Mouse (Mus musculus): ENCODE measurements around the gene Wdr62. TPM values are rescaled to one million over a fixed set of nuclear protein-coding genes. Genes with fewer than 3 reads are reported as not detected.
"Not testable (repeated sequence)": the region's sequence is repeated elsewhere in the genome, so short reads cannot be mapped to it uniquely, and the experiment has no call there.

Wdr62 gene
- polyA plus RNA-seq, 1 experiment, result 14.8 TPM

GRCm38 (mm10) chr7:30204380-30204779, 75.8 kb downstream of the Wdr62 start:
- Histone ChIP-seq H3K36me3 (ENCODE audit: control insufficient read depth) (no peaks in the 10 kb centered on the region), H3K4me3 (replicated peaks) (no peak overlapping the region)

DNA sequence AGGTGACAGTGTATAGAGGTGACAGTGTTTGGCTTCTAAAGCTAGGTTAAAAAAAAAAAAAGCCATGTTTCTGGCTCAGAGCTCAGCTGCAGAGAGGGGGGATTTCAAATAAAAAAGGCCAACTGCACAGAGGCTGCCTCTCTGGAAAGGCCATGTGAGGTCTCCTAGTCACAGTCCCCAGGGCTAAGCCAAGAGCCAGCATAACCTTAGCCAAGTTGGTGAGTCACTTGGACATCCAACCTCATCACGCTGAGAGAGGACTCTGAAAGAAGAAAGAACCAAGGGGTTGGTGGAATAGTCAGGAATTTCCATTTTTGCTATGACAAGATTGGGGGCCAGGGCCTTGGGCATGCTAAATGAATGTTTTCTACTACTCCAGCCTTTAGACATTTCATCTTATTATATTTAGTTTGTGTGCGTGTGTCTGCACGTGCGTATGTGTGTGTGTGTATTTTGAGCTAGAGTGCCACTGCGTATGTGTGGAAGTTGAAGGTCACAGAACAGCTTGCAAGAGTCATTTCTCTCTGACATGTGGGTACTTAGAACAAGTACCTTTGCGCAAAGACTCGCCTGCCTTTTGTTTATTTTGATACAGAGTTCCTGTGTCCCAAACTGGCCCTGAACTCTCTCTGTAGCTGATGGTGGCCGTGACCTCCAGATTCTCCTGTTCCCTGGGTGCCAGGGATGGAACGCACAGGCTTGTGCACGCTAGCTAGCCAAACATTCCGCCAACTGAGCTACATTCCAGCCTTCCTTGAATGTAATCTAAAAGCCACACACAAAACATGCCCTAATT, 77.1 kb downstream of the Wdr62 start:
- H3K27me3 ChIP-seq (ENCODE audit: control insufficient read depth), result 0 out of 2 replicates have a peak, but pooled peaks cover 2% of the 10 kb centered on the region
- no peak for TF ChIP-seq TAL1 (IDR thresholded peaks at IDR 0.05; ENCODE audit: low read length)
- no peak overlapping the region for H3K4me3 ChIP-seq (replicated peaks)
- H3K9me3 ChIP-seq (ENCODE audit: control insufficient read depth, low read length), result no peaks in the 10 kb centered on the region
- H3K4me1 ChIP-seq (ENCODE audit: control insufficient read depth), result peaks cover 12% of the 10 kb centered on the region
- no peaks in the 10 kb centered on the region for H3K36me3 ChIP-seq (ENCODE audit: control insufficient read depth)

More at GRCm38 (mm10) chr7:30204380-30204779, 75.8 kb downstream of the Wdr62 start:
- H3K9me3 ChIP-seq (ENCODE audit: control insufficient read depth, low read length), result no peaks in the 10 kb centered on the region
- TF ChIP-seq GATA1 (IDR thresholded peaks at IDR 0.05; ENCODE audit: low read length) (no peak), TAL1 (IDR thresholded peaks at IDR 0.05; ENCODE audit: low read length) (no peak)
- H3K4me1 ChIP-seq (ENCODE audit: control insufficient read depth), result peaks cover 6% of the 10 kb centered on the region
- H3K27me3 ChIP-seq (ENCODE audit: control insufficient read depth), result 0 out of 2 replicates have a peak, but pooled peaks cover 2% of the 10 kb centered on the region

DNA sequence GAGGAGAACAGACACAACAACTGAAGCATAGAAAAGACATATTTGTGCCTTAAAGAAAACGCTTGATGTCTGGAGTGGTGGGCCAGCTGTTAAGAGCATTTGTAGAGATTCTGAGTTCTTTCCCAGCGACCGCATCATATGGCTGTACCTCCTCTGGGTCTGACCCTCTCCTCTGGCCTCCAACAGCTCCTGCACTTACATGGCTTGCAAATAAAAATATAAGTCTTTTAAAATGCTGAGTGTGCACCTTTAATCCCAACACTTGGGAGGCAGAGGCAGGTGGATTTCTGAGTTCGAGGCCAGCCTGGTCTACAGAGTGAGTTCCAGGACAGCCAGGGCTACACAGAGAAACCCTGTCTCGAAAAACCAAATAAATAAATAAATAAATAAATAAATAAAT, 79.6 kb downstream of the Wdr62 start:
- H3K9me3 ChIP-seq (ENCODE audit: control insufficient read depth, low read length); H3K36me3 ChIP-seq (ENCODE audit: control insufficient read depth); H3K27me3 ChIP-seq (ENCODE audit: control insufficient read depth); H3K4me3 ChIP-seq (replicated peaks): not testable (repeated sequence)
- peaks cover 27% of the 10 kb centered on the region for H3K4me1 ChIP-seq (ENCODE audit: control insufficient read depth)

- H3K4me1 ChIP-seq (ENCODE audit: control insufficient read depth), result peaks cover 32% of the 10 kb centered on the region
- no peaks in the 10 kb centered on the region for H3K36me3 ChIP-seq (ENCODE audit: control insufficient read depth)
- no peaks in the 10 kb centered on the region for H3K27me3 ChIP-seq (ENCODE audit: control insufficient read depth)
- H3K9me3 ChIP-seq (ENCODE audit: control insufficient read depth, low read length), result no peaks in the 10 kb centered on the region
- H3K4me3 ChIP-seq (replicated peaks), result no peak overlapping the region
- TF ChIP-seq GATA1 (IDR thresholded peaks at IDR 0.05; ENCODE audit: low read length), result no peak
Measured at GRCm38 (mm10) chr7:30200200-30200599, 80.0 kb downstream of the Wdr62 start.

- TF ChIP-seq TAL1 (IDR thresholded peaks at IDR 0.05; ENCODE audit: low read length), result no peak
- no peak for TF ChIP-seq GATA1 (IDR thresholded peaks at IDR 0.05; ENCODE audit: low read length)
- Histone ChIP-seq H3K4me1 (ENCODE audit: control insufficient read depth) (peaks cover 35% of the 10 kb centered on the region), H3K9me3 (ENCODE audit: control insufficient read depth, low read length) (no peaks in the 10 kb centered on the region), H3K27me3 (ENCODE audit: control insufficient read depth) (no peaks in the 10 kb centered on the region), H3K36me3 (ENCODE audit: control insufficient read depth) (no peaks in the 10 kb centered on the region), H3K4me3 (replicated peaks) (no peak overlapping the region)
Measured at GRCm38 (mm10) chr7:30199498-30200139, 80.6 kb downstream of the Wdr62 start.

- no peak for TF ChIP-seq TAL1 (IDR thresholded peaks at IDR 0.05; ENCODE audit: low read length)
- no peak for TF ChIP-seq GATA1 (IDR thresholded peaks at IDR 0.05; ENCODE audit: low read length)
- no peak within 1 kb of the TSS for H3K4me3 ChIP-seq (replicated peaks)
- H3K9me3 ChIP-seq (ENCODE audit: control insufficient read depth, low read length), result no peaks in the 10 kb centered on the region
- H3K36me3 ChIP-seq (ENCODE audit: control insufficient read depth), result no peaks in the 10 kb centered on the region
- no peaks in the 10 kb centered on the region for H3K27me3 ChIP-seq (ENCODE audit: control insufficient read depth)
- peaks cover 37% of the 10 kb centered on the region for H3K4me1 ChIP-seq (ENCODE audit: control insufficient read depth)
Measured at GRCm38 (mm10) chr7:30198481-30198971, 81.7 kb downstream of the Wdr62 start, which contains the start of gene Capns1. Capns1 (minus strand) TSS chr7:30198811.

DNA sequence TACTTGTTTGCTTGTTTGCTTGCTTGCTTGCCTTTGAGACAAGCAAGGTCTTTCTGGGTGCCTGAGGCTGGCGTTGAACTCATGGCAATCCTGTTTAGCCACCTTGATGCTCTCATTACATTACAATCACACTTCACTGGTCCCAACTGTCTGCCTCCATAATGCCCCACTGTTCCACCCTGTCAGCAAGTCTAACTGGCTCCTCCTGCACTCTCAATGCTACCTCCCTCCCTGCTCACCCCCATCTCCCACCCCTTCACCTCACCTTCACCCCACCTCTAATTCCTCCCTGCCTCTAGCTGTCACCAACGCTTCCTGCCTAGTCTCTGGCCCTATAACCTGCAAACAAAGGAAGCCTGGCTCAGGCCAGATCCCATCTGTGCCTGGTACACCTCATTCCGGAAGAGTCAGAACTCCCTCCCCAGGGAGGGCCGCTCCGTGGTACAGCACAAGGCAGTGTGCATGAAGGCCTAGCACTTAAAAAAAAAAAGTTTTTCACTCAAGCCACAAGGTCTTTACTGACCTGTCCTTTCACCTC, 82.6 kb downstream of the Wdr62 start:
- no peak overlapping the region for H3K4me3 ChIP-seq (replicated peaks)
- peaks cover 8% of the 10 kb centered on the region for H3K36me3 ChIP-seq (ENCODE audit: control insufficient read depth)
- H3K27me3 ChIP-seq (ENCODE audit: control insufficient read depth), result no peaks in the 10 kb centered on the region
- no peaks in the 10 kb centered on the region for H3K9me3 ChIP-seq (ENCODE audit: control insufficient read depth, low read length)
- TF ChIP-seq TAL1 (IDR thresholded peaks at IDR 0.05; ENCODE audit: low read length), result no peak
- TF ChIP-seq GATA1 (IDR thresholded peaks at IDR 0.05; ENCODE audit: low read length), result no peak
- H3K4me1 ChIP-seq (ENCODE audit: control insufficient read depth), result peaks cover 46% of the 10 kb centered on the region

- Histone ChIP-seq H3K4me1 (ENCODE audit: control insufficient read depth) (peaks cover 54% of the 10 kb centered on the region), H3K36me3 (ENCODE audit: control insufficient read depth) (peaks cover 23% of the 10 kb centered on the region), H3K4me3 (replicated peaks) (no peak overlapping the region), H3K27me3 (ENCODE audit: control insufficient read depth) (no peaks in the 10 kb centered on the region), H3K9me3 (ENCODE audit: control insufficient read depth, low read length) (no peaks in the 10 kb centered on the region)
- TF ChIP-seq TAL1 (IDR thresholded peaks at IDR 0.05; ENCODE audit: low read length) (no peak), GATA1 (IDR thresholded peaks at IDR 0.05; ENCODE audit: low read length) (no peak)
Measured at GRCm38 (mm10) chr7:30196171-30196570, 84.0 kb downstream of the Wdr62 start.

DNA sequence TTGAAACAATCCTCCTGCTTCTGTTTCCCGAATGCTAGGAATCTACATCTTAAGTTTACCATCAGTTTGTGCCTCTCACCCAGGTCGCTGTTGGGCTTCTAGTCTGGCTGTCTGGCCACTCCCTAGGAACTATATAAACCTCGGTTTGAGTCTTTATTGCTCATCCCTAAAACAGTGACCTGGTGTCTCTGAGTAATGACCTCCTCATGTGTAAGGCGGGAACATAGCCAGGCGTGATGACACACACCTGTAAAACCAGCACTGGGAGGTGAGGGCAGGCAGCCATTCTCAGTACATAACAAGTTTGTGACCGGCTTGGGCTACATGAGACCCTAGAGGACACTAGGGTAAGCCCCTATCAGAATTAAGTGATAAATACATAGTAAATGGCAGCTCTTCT, 84.8 kb downstream of the Wdr62 start:
- H3K9me3 ChIP-seq (ENCODE audit: control insufficient read depth, low read length), result no peaks in the 10 kb centered on the region
- peak overlapping the region; percentile 93 for H3K4me3 ChIP-seq (replicated peaks)
- H3K27me3 ChIP-seq (ENCODE audit: control insufficient read depth), result no peaks in the 10 kb centered on the region
- peaks cover 54% of the 10 kb centered on the region for H3K4me1 ChIP-seq (ENCODE audit: control insufficient read depth)
- peaks cover 30% of the 10 kb centered on the region for H3K36me3 ChIP-seq (ENCODE audit: control insufficient read depth)
- TF ChIP-seq TAL1 (IDR thresholded peaks at IDR 0.05; ENCODE audit: low read length), result no peak
- TF ChIP-seq GATA1 (IDR thresholded peaks at IDR 0.05; ENCODE audit: low read length), result no peak
